Mouse (Mus musculus) G1E (cell line): ENCODE results near the gene Ap1g1.

Experiments used
- CTCF ChIP-seq: IDR thresholded peaks from 2 replicates; pipeline ENCODE4 v1.5.1; 2012; ENCODE audit warnings: low read depth, low read length, inconsistent platforms, mixed read lengths
- TAL1 ChIP-seq: conservative IDR thresholded peaks from 2 replicates; pipeline ENCODE4 v1.6.1; 2012; ENCODE audit warnings: low read depth, low read length, inconsistent platforms, mixed read lengths

DNA sequence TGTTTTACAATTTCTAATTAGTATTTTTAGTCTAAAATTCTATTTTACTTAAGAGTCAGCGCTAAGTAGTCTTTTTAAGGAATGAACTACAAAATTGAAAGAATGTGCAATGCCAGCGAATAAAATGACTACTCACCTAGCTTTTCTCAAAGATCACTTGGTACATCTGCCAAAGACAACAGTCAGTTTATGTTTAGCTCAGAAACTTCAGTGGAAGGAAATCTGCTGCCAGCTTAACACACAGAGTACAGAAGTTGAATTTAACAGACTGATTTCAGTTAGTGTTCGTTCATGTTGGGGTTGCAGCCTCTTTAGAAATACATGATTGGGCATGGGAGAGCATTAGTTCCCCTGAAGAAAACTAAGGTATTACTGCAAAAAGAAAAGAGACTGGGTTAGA lies 25.4 kb downstream of the Ap1g1 start:
- TF ChIP-seq CTCF (no peak), TAL1 (no peak)
